Mouse (Mus musculus): ENCODE data around the gene Ncor2.

The Ncor2 gene

GRCm38 (mm10) chr5:125081318-125082101, 97.5 kb downstream of the Ncor2 start:
- CTCF ChIA-PET: interaction anchor here in 3 of 4 experiments (0.6 to 1.1 kb wide), 4 partner anchors 14 to 529 kb away, joined by 3 to 4 read pairs (median 3); no protein-coding TSS in a partner anchor

GRCm38 (mm10) chr5:125080787-125081317, 98.2 kb downstream of the Ncor2 start:
- ChIA-PET POLR2A (interaction anchor here in 1 of 4 experiments (1.2 kb wide), 1 partner anchor 11 kb away, joined by 3 read pairs; no protein-coding TSS in a partner anchor), CTCF (interaction anchor here in 3 of 4 experiments (0.6 to 1.1 kb wide), 3 partner anchors 13 to 74 kb away, joined by 3 to 4 read pairs (median 3); no protein-coding TSS in a partner anchor)

More at GRCm38 (mm10) chr5:125081318-125082101, 97.5 kb downstream of the Ncor2 start:
- POLR2A ChIA-PET: no interaction called here

GRCm38 (mm10) chr5:125080352-125080751, 98.7 kb downstream of the Ncor2 start:
- POLR2A ChIA-PET: interaction anchor here in 2 of 4 experiments (1.2 to 1.4 kb wide), 2 partner anchors 9 to 12 kb away, joined by 3 read pairs; no protein-coding TSS in a partner anchor
- CTCF ChIA-PET: no interaction called here

GRCm38 (mm10) chr5:125078220-125078619, 100.8 kb downstream of the Ncor2 start:
- CTCF ChIA-PET: interaction anchor here in 2 of 4 experiments (0.5 to 1.0 kb wide), 3 partner anchors 9 to 47 kb away, joined by 3 to 5 read pairs (median 5); no protein-coding TSS in a partner anchor
- POLR2A ChIA-PET: interaction anchor here in 2 of 4 experiments (0.5 to 1.1 kb wide), 4 partner anchors 10 to 1234 kb away, joined by 3 to 5 read pairs (median 4); no protein-coding TSS in a partner anchor

GRCm38 (mm10) chr5:125076183-125076582, 102.8 kb downstream of the Ncor2 start:
- ChIA-PET POLR2A (interaction anchor here in 2 of 4 experiments (1.3 to 1.6 kb wide), 2 partner anchors 9 to 77 kb away, joined by 3 read pairs; no protein-coding TSS in a partner anchor), CTCF (interaction anchor here in 2 of 4 experiments (0.5 to 1.3 kb wide), 3 partner anchors 8 to 161 kb away, joined by 3 to 8 read pairs (median 4); no protein-coding TSS in a partner anchor)

- ChIA-PET POLR2A (interaction anchor here in 1 of 4 experiments (0.8 kb wide), 1 partner anchor 11 kb away, joined by 4 read pairs; no protein-coding TSS in a partner anchor), CTCF (interaction anchor here in 2 of 4 experiments (0.7 to 1.0 kb wide), 3 partner anchors 35 to 115 kb away, joined by 3 to 4 read pairs (median 3); no protein-coding TSS in a partner anchor)
Measured at GRCm38 (mm10) chr5:125074571-125075171, 104.3 kb downstream of the Ncor2 start.

GRCm38 (mm10) chr5:125073896-125074295, 105.1 kb downstream of the Ncor2 start:
- ChIA-PET CTCF (interaction anchor here in 2 of 4 experiments (0.7 to 1.0 kb wide), 2 partner anchors 73 to 115 kb away, joined by 3 to 4 read pairs; no protein-coding TSS in a partner anchor), POLR2A (no interaction called here)

- ChIA-PET POLR2A (interaction anchor here in 1 of 4 experiments (1.0 to 1.1 kb wide), 2 partner anchors 10 to 12 kb away, joined by 3 read pairs; no protein-coding TSS in a partner anchor), CTCF (interaction anchor here in 1 of 4 experiments (0.7 kb wide), 1 partner anchor 18 kb away, joined by 3 read pairs; no protein-coding TSS in a partner anchor)
Measured at GRCm38 (mm10) chr5:125073335-125073734, 105.7 kb downstream of the Ncor2 start.

GRCm38 (mm10) chr5:125072425-125072824, 106.6 kb downstream of the Ncor2 start:
- ChIA-PET CTCF (interaction anchor here in 2 of 4 experiments (0.7 to 0.9 kb wide), 2 partner anchors 198 to 296 kb away, joined by 3 read pairs; no protein-coding TSS in a partner anchor), POLR2A (interaction anchor here in 2 of 4 experiments (0.7 to 1.1 kb wide), 3 partner anchors 10 to 18 kb away, joined by 3 read pairs; no protein-coding TSS in a partner anchor)

GRCm38 (mm10) chr5:125071919-125072318, 107.1 kb downstream of the Ncor2 start:
- ChIA-PET CTCF (interaction anchor here in 2 of 4 experiments (0.7 to 0.9 kb wide), 2 partner anchors 198 to 297 kb away, joined by 3 read pairs; no protein-coding TSS in a partner anchor), POLR2A (interaction anchor here in 1 of 4 experiments (1.0 kb wide), 1 partner anchor 11 kb away, joined by 3 read pairs; no protein-coding TSS in a partner anchor)

- ChIA-PET POLR2A (interaction anchor here in 2 of 4 experiments (0.9 to 1.3 kb wide), 3 partner anchors 9 to 11 kb away, joined by 3 read pairs; no protein-coding TSS in a partner anchor), CTCF (no interaction called here)
Measured at GRCm38 (mm10) chr5:125070399-125070798, 108.6 kb downstream of the Ncor2 start.

GRCm38 (mm10) chr5:125069916-125070315, 109.1 kb downstream of the Ncor2 start:
- ChIA-PET POLR2A (no interaction called here), CTCF (no interaction called here)

GRCm38 (mm10) chr5:125069426-125069825, 109.6 kb downstream of the Ncor2 start:
- POLR2A ChIA-PET: interaction anchor here in 1 of 4 experiments (0.5 kb wide), 1 partner anchor 76 kb away, joined by 3 read pairs; no protein-coding TSS in a partner anchor
- CTCF ChIA-PET: no interaction called here

- ChIA-PET POLR2A (interaction anchor here in 1 of 4 experiments (1.6 to 2.4 kb wide), 3 partner anchors 9 to 14 kb away, joined by 6 to 13 read pairs (median 9); no protein-coding TSS in a partner anchor), CTCF (interaction anchor here (0.6 to 2.6 kb wide), 10 partner anchors 9 to 155 kb away, joined by 3 to 33 read pairs (median 6); no protein-coding TSS in a partner anchor)
Measured at GRCm38 (mm10) chr5:125068371-125068951, 110.6 kb downstream of the Ncor2 start.

GRCm38 (mm10) chr5:125067673-125068072, 111.3 kb downstream of the Ncor2 start:
- CTCF ChIA-PET: interaction anchor here (0.6 to 2.6 kb wide), 50 partner anchors 8 to 1662 kb away, joined by 3 to 33 read pairs (median 4); no protein-coding TSS in a partner anchor
- POLR2A ChIA-PET: interaction anchor here in 3 of 4 experiments (0.6 to 2.4 kb wide), 13 partner anchors 8 to 192 kb away, joined by 3 to 13 read pairs (median 3); no protein-coding TSS in a partner anchor

GRCm38 (mm10) chr5:125066479-125067471, 112.2 kb downstream of the Ncor2 start:
- ChIA-PET POLR2A (interaction anchor here in 3 of 4 experiments (0.6 to 2.4 kb wide), 10 partner anchors 7 to 191 kb away, joined by 3 to 13 read pairs (median 4); no protein-coding TSS in a partner anchor), CTCF (interaction anchor here (0.6 to 2.6 kb wide), 49 partner anchors 7 to 1663 kb away, joined by 3 to 33 read pairs (median 3); no protein-coding TSS in a partner anchor)
